Comparison of ENCODE assay signal across 10 mouse cellular contexts in genomic region chr3:126325891-126326627, GRCm38 (mm10). TPM values are rescaled to one million over a fixed set of nuclear protein-coding genes. Genes with fewer than 3 reads are reported as not detected.
DNase-seq lines count a peak whose midpoint lies in the region; ATAC-seq lines count a peak whose summit lies in the region.
"Had no signal": no experiment of that assay in that cellular context is flagged by ENCODE, and none has a peak within 500 bp of the region (broad histone marks: within the 10 kb centered on the region; RNA-seq: fewer than 3 reads in every experiment).

No protein-coding gene starts in this region.

- DNase-seq in heart, adult 11 months: peak; percentile 95
- no peak for DNase-seq in heart, postnatal 25 days (ENCODE audit: low spot score)
- peak; percentile 37 for DNase-seq in midbrain, embryonic 14.5 days
- DNase-seq in midbrain, embryonic 10.5 days (ENCODE audit: low spot score): no peak
- peak; percentile 5 for DNase-seq in forelimb bud, embryonic 11.5 days (ENCODE audit: low read depth, low spot score)
- peak; percentile 4 for DNase-seq in lung, postnatal 10 days
- no peak for DNase-seq in neural tube, embryonic 10.5 days (ENCODE audit: extremely low spot score, low spot score)
- no peak for DNase-seq in testis, postnatal 10 days (ENCODE audit: low spot score)

- no peaks in the 10 kb centered on the region for H3K4me1 ChIP-seq in midbrain, embryonic 14.5 days (ENCODE audit: control insufficient read depth, insufficient read depth, low read length)
- peaks cover 9% of the 10 kb centered on the region for H3K4me1 ChIP-seq in midbrain, embryonic 10.5 days

- H3K9ac ChIP-seq in midbrain, embryonic 14.5 days (replicated peaks; ENCODE audit: low read length): no peak overlapping the region

- intact Hi-C loops in heart, postnatal 25 days (cut with DNase I): no loop called here

- no peaks in the 10 kb centered on the region for H3K36me3 ChIP-seq in midbrain, embryonic 14.5 days (ENCODE audit: control insufficient read depth, insufficient read depth, low read length)
- H3K36me3 ChIP-seq in midbrain, embryonic 10.5 days: no peaks in the 10 kb centered on the region

- ATAC-seq in midbrain, embryonic 14.5 days (ENCODE audit: low FRiP score, low TSS enrichment): no peak
- ATAC-seq: intestine, postnatal 0 days had no signal

- no peak overlapping the region for H3K4me2 ChIP-seq in midbrain, embryonic 14.5 days (ENCODE audit: low read length)

- WGBS in midbrain, embryonic 14.5 days: 40% methylated on average over 4 of the region's 4 CpGs
- 75% methylated on average over 4 of the region's 4 CpGs for WGBS in midbrain, embryonic 10.5 days

- H3K27me3 ChIP-seq in midbrain, embryonic 14.5 days (ENCODE audit: control insufficient read depth, insufficient read depth, low read length): no peaks in the 10 kb centered on the region
- no peaks in the 10 kb centered on the region for H3K27me3 ChIP-seq in midbrain, embryonic 10.5 days (ENCODE audit: low read depth, poor library complexity, severe bottlenecking)

- no peaks in the 10 kb centered on the region for H3K9me3 ChIP-seq in midbrain, embryonic 14.5 days (ENCODE audit: control insufficient read depth, low read length)
- no peaks in the 10 kb centered on the region for H3K9me3 ChIP-seq in midbrain, embryonic 10.5 days (replicated peaks)

- no peak overlapping the region for H3K27ac ChIP-seq in midbrain, embryonic 14.5 days (replicated peaks; ENCODE audit: low read depth, low read length)
- H3K27ac ChIP-seq in midbrain, embryonic 10.5 days (replicated peaks): no peak overlapping the region
- H3K27ac ChIP-seq: macrophage had no signal

- H3K4me3 ChIP-seq in midbrain, embryonic 14.5 days (replicated peaks; ENCODE audit: low read depth, low read length): no peak overlapping the region
- H3K4me3 ChIP-seq in midbrain, embryonic 10.5 days: no peak overlapping the region

RNA-seq across cellular contexts. Expression of gene Arsj, which starts 37.4 kb away (rescaled TPM):
- total RNA-seq in heart, postnatal 25 days (2021): under 1 TPM; 0.56 to 0.60 TPM
- 0.16 and 0.37 TPM in 2 replicates for polyA plus RNA-seq in midbrain, embryonic 14.5 days (2014; fragmentation: Nextera tagmentation; extraction: Ambion mirVana)
- polyA plus RNA-seq in midbrain, embryonic 10.5 days (2016; fragmentation: Nextera tagmentation; extraction: Ambion mirVana): 0.05 and 0.12 TPM in 2 replicates
- polyA plus RNA-seq: macrophage had no signal

Comparison
In these comparisons a context has a peak if more than half of its experiments do, and no peak if none do; other contexts are left out.
1. DNase-seq: peak in heart, adult 11 months (single experiment), midbrain, embryonic 14.5 days (single experiment), forelimb bud, embryonic 11.5 days (single experiment) and lung, postnatal 10 days (single experiment); none in heart, postnatal 25 days (single experiment), midbrain, embryonic 10.5 days (single experiment), neural tube, embryonic 10.5 days (single experiment) and testis, postnatal 10 days (single experiment).